Mouse (Mus musculus) granulocyte monocyte progenitor cell, adult 5-6 weeks (primary cell): ENCODE results near the gene Trim65. TPM values are rescaled to one million over a fixed set of nuclear protein-coding genes. Genes with fewer than 3 reads are reported as not detected.
"Not testable (repeated sequence)": the region's sequence is repeated elsewhere in the genome, so short reads cannot be mapped to it uniquely, and the experiment has no call there.

ENCODE experiments used
- ATAC-seq: replicated peaks from 2 replicates; pipeline ENCODE4 v1.8.0; 2016; ENCODE audit warnings: mild to moderate bottlenecking, moderate TSS enrichment, inconsistent platforms; ENCODE audit not compliant: poor library complexity, severe bottlenecking
- total RNA-seq, 2 experiments: library from RNA; stranded (forward) in 1 of 2; stranded (reverse) in 1 of 2; fragments of 200-712, 200-1000 nt in 1 of 2; fragments of >200 nt in 1 of 2; fragmentation: Nextera tagmentation in 1 of 2; gene quantifications; 2 replicates each; pipeline ENCODE4 v1.2.3; 2014 to 2017

Trim65 gene
- total RNA-seq, 2 experiments from 2014 or later, result 7.0 to 11.6 TPM

- ATAC-seq, result peak; percentile 64
Measured at GRCm38 (mm10) chr11:116093771-116094565, 37.0 kb downstream of the Trim65 start.

DNA sequence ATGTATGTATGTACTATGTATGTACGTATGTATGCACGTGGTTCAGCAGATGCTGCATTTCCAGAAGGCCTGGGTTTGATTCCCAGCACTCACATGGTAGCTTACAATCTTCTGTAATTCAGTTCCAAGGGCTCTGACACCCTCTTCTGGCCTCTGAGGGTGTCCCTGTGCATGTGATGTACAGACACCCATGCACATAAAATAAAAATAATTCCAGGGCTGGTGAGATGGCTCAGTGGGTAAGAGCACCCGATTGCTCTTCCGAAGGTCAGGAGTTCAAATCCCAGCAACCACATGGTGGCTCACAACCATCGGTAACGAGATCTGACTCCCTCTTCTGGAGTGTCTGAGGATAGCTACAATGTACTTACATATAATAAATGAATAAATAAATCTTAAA, 38.0 kb downstream of the Trim65 start:
- not testable (repeated sequence) for ATAC-seq

- no peak for ATAC-seq
Measured at GRCm38 (mm10) chr11:116091591-116091990, 39.3 kb downstream of the Trim65 start.

GRCm38 (mm10) chr11:116089545-116089944, 41.4 kb downstream of the Trim65 start:
- no peak for ATAC-seq

GRCm38 (mm10) chr11:116088741-116089394, 42.1 kb downstream of the Trim65 start:
- no peak for ATAC-seq

GRCm38 (mm10) chr11:116088188-116088587, 42.7 kb downstream of the Trim65 start:
- no peak for ATAC-seq

DNA sequence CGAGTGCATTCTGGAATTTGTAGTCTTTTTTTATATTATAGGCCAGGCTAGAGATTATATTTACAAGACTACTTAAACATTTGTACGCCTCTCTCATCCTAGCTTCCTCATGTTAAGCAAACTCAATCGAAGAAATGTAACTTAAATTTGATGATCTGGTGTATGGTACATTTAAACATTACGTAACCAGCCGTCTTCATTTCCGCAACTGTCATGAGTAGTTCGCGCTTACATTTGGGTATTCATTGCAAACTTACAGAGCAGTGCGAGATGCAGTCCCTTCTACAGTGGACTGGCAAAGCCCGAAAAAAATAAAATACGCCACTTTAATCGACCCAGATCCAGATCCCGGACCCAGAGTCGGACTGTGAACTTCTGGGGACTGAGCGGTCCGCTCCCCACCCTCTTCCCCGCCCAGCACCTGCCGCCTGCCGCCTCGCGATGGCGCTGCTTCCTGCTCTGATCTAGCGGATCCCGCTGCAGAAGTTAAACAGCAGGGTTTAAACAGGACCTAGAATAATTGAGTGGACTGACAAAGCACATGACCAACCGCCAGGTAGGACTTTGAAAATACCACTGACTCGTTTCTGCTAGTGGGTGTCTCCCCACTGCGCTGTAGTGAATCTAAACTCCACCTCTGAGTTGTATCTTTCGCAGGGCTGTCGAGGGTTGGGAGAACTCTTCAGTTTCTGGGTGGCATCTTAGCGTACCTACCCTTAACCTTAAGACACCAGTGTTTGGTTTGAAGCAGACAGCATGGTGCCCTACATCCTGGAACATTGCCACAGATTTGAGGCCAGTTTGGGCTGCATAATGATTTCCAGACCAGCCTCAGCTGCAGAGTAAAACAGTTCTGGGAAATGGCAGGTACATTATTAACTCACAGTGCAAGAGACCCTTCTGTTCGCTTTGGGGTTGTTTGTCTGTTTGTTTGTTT, 43.5 kb downstream of the Trim65 start:
- ATAC-seq, result peak; percentile 67

GRCm38 (mm10) chr11:116086258-116087193, 44.4 kb downstream of the Trim65 start, which contains the start of gene Wbp2:
TSS of gene Wbp2 (minus strand) at chr11:116086995.
- peak; percentile 93 for ATAC-seq

GRCm38 (mm10) chr11:116084166-116084565, 46.8 kb downstream of the Trim65 start:
- no peak for ATAC-seq

GRCm38 (mm10) chr11:116083096-116083672, 47.7 kb downstream of the Trim65 start:
- no peak for ATAC-seq

DNA sequence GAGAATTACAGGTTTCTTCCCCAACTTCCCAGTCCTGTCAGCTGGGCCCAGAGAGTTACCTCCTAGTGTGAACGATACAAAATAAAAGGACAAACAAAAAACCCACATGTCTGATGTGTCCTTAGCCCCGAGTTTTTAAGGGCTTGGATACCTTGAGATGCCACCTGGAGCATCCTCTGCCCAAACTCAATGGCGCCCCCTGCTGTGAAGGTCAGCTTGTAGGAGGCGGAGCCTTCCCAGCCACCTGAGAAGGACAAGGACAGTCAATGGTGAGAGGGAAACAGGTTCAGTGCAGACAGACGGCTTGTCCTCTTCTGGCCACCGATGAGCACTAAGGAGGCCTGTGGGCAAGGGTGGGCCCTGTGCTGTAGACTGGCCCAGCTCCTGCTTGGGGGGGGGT, 49.8 kb downstream of the Trim65 start:
- no peak for ATAC-seq

GRCm38 (mm10) chr11:116079511-116079910, 51.4 kb downstream of the Trim65 start:
- ATAC-seq, result no peak

GRCm38 (mm10) chr11:116078676-116079320, 52.1 kb downstream of the Trim65 start:
- ATAC-seq, result no peak

GRCm38 (mm10) chr11:116078221-116078620, 52.7 kb downstream of the Trim65 start:
- peak; percentile 60 for ATAC-seq

DNA sequence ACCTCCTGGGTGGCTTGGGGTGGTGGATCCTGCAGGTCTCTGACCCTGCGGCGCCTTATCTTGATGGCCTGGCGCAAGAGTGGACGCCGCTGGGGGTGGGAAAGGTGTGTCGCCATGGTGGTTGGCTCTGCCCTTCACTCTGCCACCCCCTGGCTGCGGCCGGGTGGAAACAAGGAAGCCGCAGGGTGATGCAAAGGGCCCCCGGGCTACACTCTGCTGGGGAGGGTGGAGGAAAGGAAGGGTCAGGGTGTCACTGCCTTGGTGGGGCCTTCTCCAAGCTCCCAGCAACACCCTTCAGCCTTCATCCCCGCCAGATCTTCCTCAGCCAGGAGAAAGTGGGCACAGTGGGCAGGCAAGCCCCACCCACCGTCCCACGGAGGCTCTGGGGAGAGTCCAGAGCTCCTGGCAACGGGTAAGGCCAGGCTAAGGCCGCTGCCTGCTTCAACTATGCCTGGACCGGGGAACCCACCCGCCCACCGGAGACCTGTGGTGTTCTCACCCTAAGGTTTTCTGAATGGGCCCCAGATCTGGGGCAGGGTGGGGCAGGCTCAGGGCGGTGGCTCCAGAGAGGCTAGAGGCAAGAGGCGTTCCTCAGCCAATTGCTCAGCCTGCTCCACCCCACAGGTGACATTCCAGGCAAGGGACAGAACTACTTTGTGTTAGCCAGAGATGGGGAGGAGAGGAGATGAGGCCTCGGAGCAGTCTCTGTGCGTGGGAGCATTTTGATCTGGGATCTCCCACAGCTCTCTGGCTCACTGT, 53.3 kb downstream of the Trim65 start, which contains the start of gene Unc13d:
Gene Unc13d, minus strand, starts transcription at position 516 of the 759 bp plus-strand sequence.
- peak; percentile 77 for ATAC-seq

DNA sequence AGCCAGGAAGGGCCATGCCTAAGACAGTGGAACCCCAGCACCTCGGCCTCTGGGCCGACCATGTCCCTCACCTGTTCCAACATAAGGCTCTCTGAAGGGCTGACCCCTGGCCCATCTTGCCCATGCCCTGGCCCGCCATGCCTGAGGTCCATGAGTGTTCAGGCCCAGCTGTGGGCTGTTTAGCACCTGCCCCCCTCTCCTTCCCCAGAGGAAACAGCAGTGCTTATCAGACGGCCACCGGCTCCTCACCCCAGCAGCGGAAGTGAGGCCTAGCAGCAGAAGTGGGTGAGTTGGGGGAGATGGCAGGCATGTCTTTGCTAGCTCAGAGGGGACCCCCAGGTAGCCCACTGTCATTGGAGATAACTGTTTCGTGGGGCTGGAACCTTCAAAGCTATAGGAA, 54.1 kb downstream of the Trim65 start:
- 0 out of 2 replicates have a peak, but pooled peaks have one; percentile 9 for ATAC-seq

- no peak for ATAC-seq
Measured at GRCm38 (mm10) chr11:116076266-116076540, 54.7 kb downstream of the Trim65 start.
